Mouse (Mus musculus) liver, adult 2 months (tissue): Measurements from ENCODE around the gene Fnbp1. TPM values are rescaled to one million over a fixed set of nuclear protein-coding genes. Genes with fewer than 3 reads are reported as not detected.

Source experiments
- DNase-seq: peaks from one replicate; pipeline ENCODE4 v3.0.0-alpha.2; 2011; ENCODE audit warnings: low read depth, low spot score; ENCODE audit errors: extremely low read depth
- H3K27ac ChIP-seq: fragments of 200-500 bp; replicated peaks from 2 replicates; pipeline ENCODE4 v1.5.1; 2012; ENCODE audit warnings: low read depth, mild to moderate bottlenecking, control low read depth, inconsistent platforms, low read length; ENCODE audit not compliant: insufficient read depth
- H3K27me3 ChIP-seq: fragments of 200-500 bp; 2 replicates; pipeline ENCODE4 v1.6.1; 2012; ENCODE audit warnings: mild to moderate bottlenecking, moderate library complexity, low read length, inconsistent platforms; ENCODE audit not compliant: control insufficient read depth, insufficient read depth
- H3K36me3 ChIP-seq: fragments of 200-500 bp; 2 replicates; pipeline ENCODE4 v1.6.1; 2012; ENCODE audit warnings: low read length, inconsistent platforms; ENCODE audit not compliant: control insufficient read depth, insufficient read depth
- H3K4me1 ChIP-seq: fragments of 200-500 bp; 2 replicates; pipeline ENCODE4 v1.6.1; 2011; ENCODE audit warnings: low read length; ENCODE audit not compliant: control insufficient read depth, insufficient read depth
- H3K4me3 ChIP-seq: fragments of 200-500 bp; 2 replicates; pipeline ENCODE4 v1.5.1; 2011; ENCODE audit warnings: low read depth, mild to moderate bottlenecking, control low read depth, low read length, moderate library complexity; ENCODE audit not compliant: insufficient read depth
- H3K79me2 ChIP-seq: fragments of 200-500 bp; 2 replicates; pipeline ENCODE4 v1.6.1; 2012; ENCODE audit warnings: inconsistent platforms, mild to moderate bottlenecking, low read length, moderate library complexity; ENCODE audit not compliant: control insufficient read depth, insufficient read depth
- H3K9ac ChIP-seq: fragments of 200-500 bp; 2 replicates; pipeline ENCODE4 v1.6.1; 2012; ENCODE audit warnings: low read depth, mild to moderate bottlenecking, control low read depth, inconsistent platforms, low read length
- CTCF ChIP-seq: fragments of 200-500 bp; IDR thresholded peaks from 2 replicates; pipeline ENCODE4 v1.5.1; 2011; ENCODE audit warnings: low read depth, low read length, control low read depth
- POLR2A ChIP-seq: fragments of 200-500 bp; IDR thresholded peaks from 2 replicates; pipeline ENCODE4 v1.6.1; 2011; ENCODE audit warnings: low read length, control low read depth; ENCODE audit not compliant: insufficient read depth; ENCODE audit errors: extremely low read depth
- WGBS: fragments of 180-500 bp; shearing (Covaris S2); methylation state at CpG from one replicate; pipeline ENCODE4 v1.1.7; 2018; 5-methylcytosine and 5-hydroxymethylcytosine counted together
- polyA plus RNA-seq: library from polyadenylated mRNA; depleted of rRNA; stranded (reverse); fragments of >200 nt; gene quantifications from 2 replicates; pipeline ENCODE4 v1.2.3, GENCODE M21; 2012
- total RNA-seq: library from RNA; depleted of rRNA; stranded (reverse); fragments of >200 nt; gene quantifications from 2 replicates; pipeline ENCODE4 v1.2.3, GENCODE M21; 2014

The Fnbp1 gene
- total and polyA plus RNA-seq, 2 experiments: 5.2 to 8.6 TPM

- Histone ChIP-seq H3K4me3 (no peak overlapping the region), H3K79me2 (peaks cover 21% of the 10 kb centered on the region; the same call in 1 of the 2 replicates), H3K9ac (no peak overlapping the region), H3K36me3 (no peaks in the 10 kb centered on the region), H3K27ac (no peak overlapping the region), H3K27me3 (no peaks in the 10 kb centered on the region), H3K4me1 (peaks cover 11% of the 10 kb centered on the region)
- no peak for DNase-seq
- WGBS: 77% methylated on average over 13 of the region's 13 CpGs
- TF ChIP-seq POLR2A (no peak), CTCF (no peak)
Measured at GRCm38 (mm10) chr2:31119795-31120194, 22.0 kb downstream of the Fnbp1 start.

GRCm38 (mm10) chr2:31118639-31119380, 23.0 kb downstream of the Fnbp1 start:
- Histone ChIP-seq H3K36me3 (no peaks in the 10 kb centered on the region), H3K9ac (no peak overlapping the region), H3K4me3 (no peak overlapping the region), H3K27ac (no peak overlapping the region), H3K4me1 (peaks cover 9% of the 10 kb centered on the region), H3K27me3 (no peaks in the 10 kb centered on the region), H3K79me2 (peaks cover 25% of the 10 kb centered on the region; the same call in 1 of the 2 replicates)
- TF ChIP-seq CTCF (no peak), POLR2A (no peak)
- 93% methylated on average over 10 of the region's 10 CpGs for WGBS
- no peak for DNase-seq

- no peak overlapping the region for H3K4me3 ChIP-seq
- WGBS: 83% methylated on average over 3 of the region's 3 CpGs
- no peaks in the 10 kb centered on the region for H3K27me3 ChIP-seq
- TF ChIP-seq CTCF (no peak), POLR2A (no peak)
- no peaks in the 10 kb centered on the region for H3K36me3 ChIP-seq
- peaks cover 8% of the 10 kb centered on the region for H3K4me1 ChIP-seq
- H3K27ac ChIP-seq: no peak overlapping the region
- H3K9ac ChIP-seq: no peak overlapping the region
- no peak for DNase-seq
- peaks cover 25% of the 10 kb centered on the region; the same call in 1 of the 2 replicates for H3K79me2 ChIP-seq
Measured at GRCm38 (mm10) chr2:31118211-31118610, 23.6 kb downstream of the Fnbp1 start.

GRCm38 (mm10) chr2:31115943-31116731, 25.7 kb downstream of the Fnbp1 start:
- H3K4me3 ChIP-seq: no peak overlapping the region
- H3K27me3 ChIP-seq: no peaks in the 10 kb centered on the region
- WGBS: 77% methylated on average over 10 of the region's 10 CpGs
- no peaks in the 10 kb centered on the region for H3K36me3 ChIP-seq
- no peak for DNase-seq
- TF ChIP-seq POLR2A (no peak), CTCF (no peak)
- H3K4me1 ChIP-seq: no peaks in the 10 kb centered on the region; the same call in 1 of the 2 replicates
- no peak overlapping the region for H3K9ac ChIP-seq
- no peak overlapping the region for H3K27ac ChIP-seq
- peaks cover 29% of the 10 kb centered on the region; the same call in 1 of the 2 replicates for H3K79me2 ChIP-seq

- no peak overlapping the region for H3K9ac ChIP-seq
- 75% methylated on average over 10 of the region's 10 CpGs for WGBS
- DNase-seq: no peak
Measured at GRCm38 (mm10) chr2:31115091-31115942, 26.5 kb downstream of the Fnbp1 start.

More at GRCm38 (mm10) chr2:31115091-31115942, 26.5 kb downstream of the Fnbp1 start:
- no peak overlapping the region for H3K4me3 ChIP-seq
- H3K27me3 ChIP-seq: no peaks in the 10 kb centered on the region
- no peak overlapping the region for H3K27ac ChIP-seq
- no peaks in the 10 kb centered on the region for H3K36me3 ChIP-seq
- TF ChIP-seq POLR2A (no peak), CTCF (no peak)
- H3K79me2 ChIP-seq: peaks cover 33% of the 10 kb centered on the region; the same call in 1 of the 2 replicates
- H3K4me1 ChIP-seq: no peaks in the 10 kb centered on the region; the same call in 1 of the 2 replicates
